Mouse (Mus musculus): ENCODE measurements around the gene Lbx1. TPM values are rescaled to one million over a fixed set of nuclear protein-coding genes. Genes with fewer than 3 reads are reported as not detected.
A peak's percentile ranks its signal among the peaks of the same experiment; 100 is the strongest.

The Lbx1 gene
- polyA plus RNA-seq, 1 experiment from 2014 or later, result not detected

- Histone ChIP-seq H3K4me1 (ENCODE audit: control insufficient read depth, insufficient read depth, low read length) (no peaks in the 10 kb centered on the region), H3K36me3 (ENCODE audit: control insufficient read depth, insufficient read depth, low read length) (no peaks in the 10 kb centered on the region), H3K27ac (ENCODE audit: low read depth, low read length) (no peak overlapping the region), H3K4me2 (no peak overlapping the region), H3K9ac (ENCODE audit: low read length) (no peak overlapping the region), H3K4me3 (ENCODE audit: low read depth, low read length) (no peak overlapping the region), H3K9me3 (ENCODE audit: control insufficient read depth, low read length) (no peaks in the 10 kb centered on the region), H3K27me3 (ENCODE audit: control insufficient read depth, insufficient read depth, low read length) (peaks cover 70% of the 10 kb centered on the region)
- WGBS, result under 1% methylated on average over 29 of the region's 29 CpGs
- DNase-seq (ENCODE audit: low spot score, missing footprints), result peak; percentile 94
- no peak for ATAC-seq (ENCODE audit: low FRiP score)
Measured at GRCm38 (mm10) chr19:45243918-45244700, 8.5 kb upstream of the Lbx1 start.

GRCm38 (mm10) chr19:45243264-45243602 lies 7.6 kb upstream of the Lbx1 start:
- peaks cover 77% of the 10 kb centered on the region for H3K27me3 ChIP-seq (ENCODE audit: control insufficient read depth, insufficient read depth, low read length)
- H3K9me3 ChIP-seq (ENCODE audit: control insufficient read depth, low read length), result no peaks in the 10 kb centered on the region
- ATAC-seq (ENCODE audit: low FRiP score) (no peak), DNase-seq (ENCODE audit: low spot score, missing footprints) (peak; percentile 90)
- H3K27ac ChIP-seq (ENCODE audit: low read depth, low read length), result no peak overlapping the region
- H3K4me2 ChIP-seq, result no peak overlapping the region
- H3K9ac ChIP-seq (ENCODE audit: low read length), result no peak overlapping the region
- H3K36me3 ChIP-seq (ENCODE audit: control insufficient read depth, insufficient read depth, low read length), result no peaks in the 10 kb centered on the region
- H3K4me3 ChIP-seq (ENCODE audit: low read depth, low read length), result no peak overlapping the region
- H3K4me1 ChIP-seq (ENCODE audit: control insufficient read depth, insufficient read depth, low read length), result no peaks in the 10 kb centered on the region
- WGBS, result 1% methylated on average over 5 of the region's 5 CpGs

DNA sequence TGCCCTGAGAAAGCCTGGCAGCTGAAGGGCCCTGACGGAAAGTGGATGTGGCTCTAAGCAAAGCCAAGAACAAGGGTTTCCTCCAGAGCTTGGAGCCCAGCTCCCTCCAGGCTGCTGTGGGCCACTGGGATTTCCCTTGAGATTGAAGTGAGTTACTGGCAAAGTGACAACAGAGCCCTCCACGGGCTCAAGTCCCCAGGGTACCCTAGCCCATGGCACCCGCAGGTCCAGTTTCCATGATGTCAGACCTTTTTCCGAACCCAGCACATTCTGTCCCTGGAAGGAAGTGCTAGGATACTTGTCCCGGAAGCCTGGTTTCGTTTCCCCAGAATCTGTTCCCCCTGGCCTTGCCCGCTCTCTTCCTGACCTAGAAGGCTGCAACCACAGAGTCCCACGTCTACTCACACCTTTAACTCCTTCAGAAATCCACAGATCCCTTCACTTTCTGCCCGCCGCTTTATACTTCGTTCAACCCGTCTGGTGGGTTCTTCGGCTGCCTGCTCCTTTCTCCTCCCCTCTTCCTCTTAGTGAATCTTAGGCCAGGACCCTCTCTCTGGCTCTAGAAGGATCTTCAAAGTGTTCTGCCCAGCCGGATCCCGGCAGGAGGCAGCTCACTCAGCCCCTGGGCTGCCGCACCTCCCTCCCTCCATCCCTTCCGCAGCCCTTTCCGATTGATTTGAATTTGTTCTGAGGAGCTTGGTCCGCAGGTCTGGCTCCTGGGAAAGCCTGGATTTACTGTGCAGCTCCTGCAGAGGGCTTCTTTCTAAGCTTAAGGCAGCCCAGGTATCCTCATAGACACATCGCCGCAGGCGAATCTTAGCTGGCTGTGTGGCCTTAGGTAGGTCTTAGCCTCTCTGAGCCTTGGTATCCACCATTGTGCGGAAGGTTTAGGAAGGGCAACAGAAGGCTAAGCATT lies 7.0 kb upstream of the Lbx1 start:
- H3K4me3 ChIP-seq (ENCODE audit: low read depth, low read length), result no peak overlapping the region
- DNase-seq (ENCODE audit: low spot score, missing footprints), result peak; percentile 96
- H3K4me1 ChIP-seq (ENCODE audit: control insufficient read depth, insufficient read depth, low read length), result no peaks in the 10 kb centered on the region
- no peak overlapping the region for H3K27ac ChIP-seq (ENCODE audit: low read depth, low read length)
- peaks cover 83% of the 10 kb centered on the region for H3K27me3 ChIP-seq (ENCODE audit: control insufficient read depth, insufficient read depth, low read length)
- H3K4me2 ChIP-seq, result no peak overlapping the region
- H3K9me3 ChIP-seq (ENCODE audit: control insufficient read depth, low read length), result no peaks in the 10 kb centered on the region
- H3K9ac ChIP-seq (ENCODE audit: low read length), result no peak overlapping the region
- WGBS, result under 1% methylated on average over 23 of the region's 23 CpGs
- no peaks in the 10 kb centered on the region for H3K36me3 ChIP-seq (ENCODE audit: control insufficient read depth, insufficient read depth, low read length)
- no peak for ATAC-seq (ENCODE audit: low FRiP score)

DNA sequence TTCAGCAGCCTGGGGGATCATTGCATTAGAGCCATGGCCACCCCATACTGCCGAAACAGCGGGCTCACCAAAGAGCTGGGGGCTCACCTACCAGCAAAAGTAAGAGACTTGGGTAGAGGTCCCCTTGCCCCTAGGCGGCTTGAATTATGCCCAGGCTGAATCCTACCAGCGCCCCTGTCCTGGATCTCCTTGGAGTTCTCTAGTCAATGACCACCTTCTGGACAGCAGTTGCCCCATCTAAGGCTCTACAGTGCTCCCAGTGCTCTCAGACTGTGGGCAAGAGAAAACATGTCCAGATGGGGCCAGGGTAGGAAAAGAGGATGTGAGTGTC lies 6.4 kb upstream of the Lbx1 start:
- Histone ChIP-seq H3K9ac (ENCODE audit: low read length) (no peak overlapping the region), H3K4me2 (no peak overlapping the region), H3K4me1 (ENCODE audit: control insufficient read depth, insufficient read depth, low read length) (no peaks in the 10 kb centered on the region), H3K27me3 (ENCODE audit: control insufficient read depth, insufficient read depth, low read length) (peaks cover 90% of the 10 kb centered on the region), H3K36me3 (ENCODE audit: control insufficient read depth, insufficient read depth, low read length) (no peaks in the 10 kb centered on the region), H3K4me3 (ENCODE audit: low read depth, low read length) (no peak overlapping the region), H3K27ac (ENCODE audit: low read depth, low read length) (no peak overlapping the region), H3K9me3 (ENCODE audit: control insufficient read depth, low read length) (no peaks in the 10 kb centered on the region)
- DNase-seq (ENCODE audit: low spot score, missing footprints) (peak; percentile 92), ATAC-seq (ENCODE audit: low FRiP score) (no peak)
- WGBS, result 2% methylated on average over 4 of the region's 4 CpGs

- no peaks in the 10 kb centered on the region for H3K9me3 ChIP-seq (ENCODE audit: control insufficient read depth, low read length)
- H3K4me1 ChIP-seq (ENCODE audit: control insufficient read depth, insufficient read depth, low read length), result peaks cover 6% of the 10 kb centered on the region
- H3K27ac ChIP-seq (ENCODE audit: low read depth, low read length), result no peak overlapping the region
- H3K27me3 ChIP-seq (ENCODE audit: control insufficient read depth, insufficient read depth, low read length), result peaks cover 99% of the 10 kb centered on the region
- DNase-seq (ENCODE audit: low spot score, missing footprints) (no peak), ATAC-seq (ENCODE audit: low FRiP score) (no peak)
- WGBS, result 3% methylated on average over 2 of the region's 2 CpGs
- H3K36me3 ChIP-seq (ENCODE audit: control insufficient read depth, insufficient read depth, low read length), result no peaks in the 10 kb centered on the region
- H3K4me2 ChIP-seq, result no peak overlapping the region
- no peak overlapping the region for H3K4me3 ChIP-seq (ENCODE audit: low read depth, low read length)
- no peak overlapping the region for H3K9ac ChIP-seq (ENCODE audit: low read length)
Measured at GRCm38 (mm10) chr19:45240026-45240425, 4.4 kb upstream of the Lbx1 start.

DNA sequence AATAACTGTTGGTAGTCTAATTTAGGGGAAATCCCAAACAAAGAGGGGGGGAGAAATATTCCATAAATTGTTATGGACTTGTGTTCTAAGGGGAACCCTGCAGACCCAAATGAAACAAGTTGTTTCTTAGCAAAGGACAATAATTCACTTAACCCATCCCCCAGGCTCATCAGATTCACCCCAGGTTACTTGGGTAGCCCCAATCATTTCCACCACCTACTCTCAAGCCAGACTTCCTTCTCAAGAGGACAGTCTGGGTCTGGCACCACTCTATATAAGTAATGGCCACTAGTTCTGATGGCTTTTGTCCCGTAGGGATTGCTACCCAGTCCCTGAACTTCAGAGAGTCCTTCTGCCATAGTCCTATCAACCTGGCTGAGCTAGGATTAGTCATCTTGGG lies 3.6 kb upstream of the Lbx1 start:
- Histone ChIP-seq H3K36me3 (ENCODE audit: control insufficient read depth, insufficient read depth, low read length) (no peaks in the 10 kb centered on the region), H3K9ac (ENCODE audit: low read length) (no peak overlapping the region), H3K9me3 (ENCODE audit: control insufficient read depth, low read length) (no peaks in the 10 kb centered on the region), H3K4me1 (ENCODE audit: control insufficient read depth, insufficient read depth, low read length) (peaks cover 8% of the 10 kb centered on the region), H3K4me3 (ENCODE audit: low read depth, low read length) (no peak overlapping the region), H3K27ac (ENCODE audit: low read depth, low read length) (no peak overlapping the region), H3K4me2 (no peak overlapping the region), H3K27me3 (ENCODE audit: control insufficient read depth, insufficient read depth, low read length) (peaks cover 99% of the 10 kb centered on the region)
- ATAC-seq (ENCODE audit: low FRiP score) (no peak), DNase-seq (ENCODE audit: low spot score, missing footprints) (peak; percentile 91)
- 26% methylated on average over 1 of the region's 1 CpGs for WGBS

GRCm38 (mm10) chr19:45237665-45238209 lies 2.1 kb upstream of the Lbx1 start:
- peaks cover 8% of the 10 kb centered on the region for H3K4me1 ChIP-seq (ENCODE audit: control insufficient read depth, insufficient read depth, low read length)
- no peaks in the 10 kb centered on the region for H3K9me3 ChIP-seq (ENCODE audit: control insufficient read depth, low read length)
- WGBS, result 0% methylated on average over 3 of the region's 3 CpGs
- ATAC-seq (ENCODE audit: low FRiP score), result no peak
- H3K27me3 ChIP-seq (ENCODE audit: control insufficient read depth, insufficient read depth, low read length), result peaks cover 98% of the 10 kb centered on the region
- H3K9ac ChIP-seq (ENCODE audit: low read length), result no peak overlapping the region
- no peak overlapping the region for H3K4me2 ChIP-seq
- H3K4me3 ChIP-seq (ENCODE audit: low read depth, low read length), result no peak overlapping the region
- DNase-seq (ENCODE audit: low spot score, missing footprints), result peak; percentile 91
- H3K36me3 ChIP-seq (ENCODE audit: control insufficient read depth, insufficient read depth, low read length), result no peaks in the 10 kb centered on the region
- H3K27ac ChIP-seq (ENCODE audit: low read depth, low read length), result no peak overlapping the region

- DNase-seq (ENCODE audit: low spot score, missing footprints) (peak; percentile 93), ATAC-seq (ENCODE audit: low FRiP score) (no peak)
- Histone ChIP-seq H3K36me3 (ENCODE audit: control insufficient read depth, insufficient read depth, low read length) (no peaks in the 10 kb centered on the region), H3K27me3 (ENCODE audit: control insufficient read depth, insufficient read depth, low read length) (peaks cover 98% of the 10 kb centered on the region), H3K4me3 (ENCODE audit: low read depth, low read length) (no peak overlapping the region), H3K9me3 (ENCODE audit: control insufficient read depth, low read length) (no peaks in the 10 kb centered on the region), H3K27ac (ENCODE audit: low read depth, low read length) (no peak overlapping the region), H3K4me1 (ENCODE audit: control insufficient read depth, insufficient read depth, low read length) (peaks cover 8% of the 10 kb centered on the region), H3K4me2 (no peak overlapping the region), H3K9ac (ENCODE audit: low read length) (no peak overlapping the region)
- WGBS, result under 1% methylated on average over 8 of the region's 8 CpGs
Measured at GRCm38 (mm10) chr19:45237099-45237498, 1.5 kb upstream of the Lbx1 start.

All from midbrain, embryonic 11.5 days (tissue).